Comparison of ENCODE assay signal across 9 mouse cellular contexts in the genomic region with DNA sequence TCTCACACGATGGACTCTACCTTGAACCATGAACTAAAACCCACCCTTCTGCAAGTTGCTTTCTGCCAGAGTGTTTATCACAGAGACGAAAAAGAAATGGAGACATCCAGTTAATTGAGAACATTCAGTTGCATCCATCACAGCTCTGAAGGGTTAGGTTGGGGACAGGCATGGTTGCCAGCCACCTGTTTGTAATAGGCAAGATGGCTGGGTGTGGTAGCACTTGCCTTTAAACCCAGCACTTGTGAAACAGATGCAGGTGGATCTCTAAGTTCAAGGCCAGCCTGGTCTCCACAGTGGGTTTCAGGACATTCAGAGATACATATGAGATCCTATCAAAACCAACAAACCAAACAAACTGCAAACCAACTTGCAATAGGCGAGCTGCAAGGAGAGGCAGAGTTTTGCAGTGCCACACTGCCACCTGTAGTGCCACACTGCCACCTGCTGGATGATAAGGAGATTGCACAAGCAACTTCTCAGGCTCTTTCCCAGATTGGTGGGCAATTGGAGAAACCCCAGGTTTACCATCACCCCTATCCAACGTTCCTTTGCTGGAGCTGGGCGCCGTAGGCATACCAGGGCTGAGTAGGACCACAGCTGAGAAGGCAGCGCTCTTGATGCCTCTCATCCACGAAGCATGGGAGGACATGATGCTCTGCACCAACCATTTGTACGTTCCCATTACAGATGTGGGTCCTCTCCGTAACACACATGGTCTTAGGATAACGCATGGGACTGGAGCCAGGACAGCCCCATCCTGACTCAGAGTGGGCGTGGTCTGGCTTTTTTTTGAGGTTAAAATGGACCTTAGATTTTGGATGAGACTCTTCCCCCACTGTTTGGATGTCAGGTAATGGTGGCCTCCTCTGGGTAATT. TPM values are rescaled to one million over a fixed set of nuclear protein-coding genes. Genes with fewer than 3 reads are reported as not detected.
DNase-seq lines count a peak whose midpoint lies in the region; ATAC-seq and TF ChIP-seq lines count a peak whose summit lies in the region.
"Had no signal": no experiment of that assay in that cellular context is flagged by ENCODE, and none has a peak within 500 bp of the region (broad histone marks: within the 10 kb centered on the region; RNA-seq: fewer than 3 reads in every experiment).

No protein-coding gene starts in this region.

- DNase-seq in CD8-positive naive resting alpha-beta T cell, adult 2 months (ENCODE audit: low read depth in 2 of 2, low spot score in 2 of 2), result peak; percentile 57
- no peak for DNase-seq in Patski (ENCODE audit: low read depth, low spot score)
- DNase-seq in heart, adult 8-10 months (ENCODE audit: low spot score), result peak; percentile 33
- peak; percentile 25 for DNase-seq in large intestine, adult 2 months (ENCODE audit: low read depth, low spot score)
- peak; percentile 60 for DNase-seq in lung, postnatal 14 days
- DNase-seq in retina, postnatal 7 days (ENCODE audit: low read depth, low spot score), result peak; percentile 62
- DNase-seq in urinary bladder, postnatal 25 days (ENCODE audit: low spot score), result peak; percentile 46

- no peak overlapping the region for H3K4me3 ChIP-seq in cortical plate, adult 2 months (ENCODE audit: insufficient read depth, low read length)

- WGBS in large intestine, adult 2 months, result 23% methylated on average over 12 of the region's 12 CpGs

- POLR2A ChIA-PET in Patski (lab: Charles Lee), result no interaction called here

- no peak overlapping the region for H3K27ac ChIP-seq in cortical plate, adult 2 months (ENCODE audit: insufficient read depth, low read length)

- H3K27me3 ChIP-seq in Patski, result peaks cover 60% of the 10 kb centered on the region

- TF ChIP-seq POLR2A in cortical plate, adult 2 months (IDR thresholded peaks at IDR 0.05; ENCODE audit: extremely low read depth, insufficient read depth, low read length), result no peak

- CTCF ChIA-PET in Patski (lab: Charles Lee), result interaction anchor here (0.7 to 1.9 kb wide), 11 partner anchors 8 to 198 kb away, joined by 3 to 7 read pairs (median 3); a partner anchor contains a TSS

- H3K4me1 ChIP-seq in cortical plate, adult 2 months (ENCODE audit: control insufficient read depth, insufficient read depth, low read length), result no peaks in the 10 kb centered on the region

- in situ Hi-C loops in Patski (cut with MboI; ENCODE audit: low pct_unique_long_range_greater_than_20kb), result loop anchor here (25.0 kb wide), 1 partner anchor 108 kb away; no protein-coding TSS in a partner anchor

- no peak for ATAC-seq in Patski

- peak; percentile 83 for TF ChIP-seq CTCF in Patski (IDR thresholded peaks at IDR 0.05)
- TF ChIP-seq CTCF in cortical plate, adult 2 months (IDR thresholded peaks at IDR 0.05; ENCODE audit: extremely low read depth, insufficient read depth, low read length), result peak; percentile 100

RNA-seq across cellular contexts. Expression of a gene that starts 2.8 kb away (rescaled TPM):
- not detected for polyA plus RNA-seq in Patski (2021)
- 0.08 TPM in 1 of 2 replicates, not detected in the other for polyA plus RNA-seq in cortical plate, adult 2 months (2012; rRNA removed)
- not detected for total RNA-seq in heart, adult 8-10 months (2022)
- not detected in 2 replicates for polyA plus RNA-seq in large intestine, adult 2 months (2012; rRNA removed)
- total RNA-seq: layer of hippocampus, postnatal 36 days had no signal

RNA-seq across cellular contexts. Expression of a gene that starts 54.4 kb away (rescaled TPM):
- polyA plus RNA-seq in Patski (2021), result 0.12 TPM
- 1.0 and 1.3 TPM in 2 replicates for polyA plus RNA-seq in cortical plate, adult 2 months (2012; rRNA removed)
- total RNA-seq in heart, adult 8-10 months (2022), result under 1 TPM; 0.30 to 0.75 (median 0.40) TPM
- 19.1 and 19.9 TPM in 2 replicates for polyA plus RNA-seq in large intestine, adult 2 months (2012; rRNA removed)
